Mouse (Mus musculus): ENCODE data around the gene Rab7. TPM values are rescaled to one million over a fixed set of nuclear protein-coding genes. Genes with fewer than 3 reads are reported as not detected.

Rab7 gene
- total and polyA plus RNA-seq, 3 experiments, result 58.6 to 361 (median 68.9) TPM

DNA sequence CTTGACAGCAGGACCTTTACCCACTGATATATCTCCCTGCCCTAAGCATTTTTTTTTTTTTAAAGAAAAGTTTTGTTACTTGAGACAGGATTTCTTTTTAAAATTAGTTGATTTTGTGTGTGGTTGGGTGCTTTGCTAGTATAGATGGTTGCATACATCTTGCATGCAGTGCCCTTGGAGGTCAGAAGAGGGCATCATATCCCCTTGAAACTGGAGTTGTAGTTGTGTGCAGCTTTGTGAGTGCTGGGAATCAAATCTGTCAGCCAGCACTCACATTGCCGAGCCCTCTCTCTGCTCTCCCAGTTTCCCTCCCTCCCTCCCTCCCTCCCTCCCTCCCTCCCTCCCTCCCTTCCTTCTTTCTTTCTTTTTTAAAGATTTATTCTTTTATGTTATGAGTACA is 43.9 kb upstream of the Rab7 start:
- Histone ChIP-seq H3K9ac (ENCODE audit: insufficient read depth, low read depth) (no peak overlapping the region), H3K79me2 (replicated peaks; ENCODE audit: control insufficient read depth, extremely low read depth, insufficient read depth, poor library complexity, severe bottlenecking) (peaks cover 57% of the 10 kb centered on the region), H3K27me3 (replicated peaks) (no peaks in the 10 kb centered on the region), H3K4me2 (ENCODE audit: insufficient read depth, low read depth, poor library complexity, severe bottlenecking) (no peak overlapping the region), H3K4me3 (replicated peaks in 1 of 3; ENCODE audit: low read depth in 2 of 3, low read length in 2 of 3, poor library complexity in 1 of 3) (no peak overlapping the region), H3K27ac (ENCODE audit: insufficient read depth, low read depth) (no peak overlapping the region), H3K9me3 (replicated peaks; ENCODE audit: low read length) (no peaks in the 10 kb centered on the region), H3K36me3 (replicated peaks in 1 of 2; ENCODE audit: control insufficient read depth in 1 of 2, insufficient read depth in 1 of 2, low read length in 1 of 2) (peaks cover 42 to 69% of the 10 kb centered on the region in 2 experiments), H3K4me1 (ENCODE audit: control insufficient read depth in 1 of 2, insufficient read depth in 2 of 2) (peaks cover 7 to 26% of the 10 kb centered on the region in 2 experiments; a peak in 3 of 4 replicates)
- no peak for TF ChIP-seq RAD21 (IDR thresholded peaks at IDR 0.05; ENCODE audit: low read depth, low read length)
- TF ChIP-seq BHLHE40 (IDR thresholded peaks at IDR 0.05; ENCODE audit: low read depth, low read length), result no peak
- no peak for TF ChIP-seq IRF4 (IDR thresholded peaks at IDR 0.05; ENCODE audit: low read depth, low read length)
- TF ChIP-seq MAFK (IDR thresholded peaks at IDR 0.05; ENCODE audit: insufficient replicate concordance, low read length), result no peak
- TF ChIP-seq MAX (IDR thresholded peaks at IDR 0.05; ENCODE audit: low read length), result no peak
- TF ChIP-seq CTCF (conservative IDR thresholded peaks at IDR 0.05 in 1 of 2, IDR thresholded peaks at IDR 0.05 in 1 of 2; ENCODE audit: low read depth in 2 of 2, low read length in 2 of 2), result no peak; a peak in 1 of 4 replicates
- no peak for TF ChIP-seq TBP (conservative IDR thresholded peaks at IDR 0.05; ENCODE audit: low read depth, low read length)
- no peak for TF ChIP-seq RCOR1 (conservative IDR thresholded peaks at IDR 0.05; ENCODE audit: low read depth, low read length)
- no peak for TF ChIP-seq ZMIZ1 (IDR thresholded peaks at IDR 0.05; ENCODE audit: low read depth, low read length)
- TF ChIP-seq GABPA (IDR thresholded peaks at IDR 0.05; ENCODE audit: insufficient replicate concordance, low read depth, low read length), result no peak
- TF ChIP-seq SMC3 (IDR thresholded peaks at IDR 0.05; ENCODE audit: low read depth, low read length), result no peak
- no peak for TF ChIP-seq MAZ (IDR thresholded peaks at IDR 0.05; ENCODE audit: low read depth, low read length)
- no peak for TF ChIP-seq KAT2A (IDR thresholded peaks at IDR 0.05; ENCODE audit: insufficient replicate concordance, low read length)
- TF ChIP-seq ZNF384 (IDR thresholded peaks at IDR 0.05; ENCODE audit: low read depth, low read length), result no peak
- no peak for TF ChIP-seq USF2 (conservative IDR thresholded peaks at IDR 0.05; ENCODE audit: low read depth, low read length)
- TF ChIP-seq JUN (IDR thresholded peaks at IDR 0.05; ENCODE audit: insufficient read depth, low read depth, low read length), result no peak
- no peak for TF ChIP-seq HCFC1 (IDR thresholded peaks at IDR 0.05; ENCODE audit: low read depth, low read length)
- TF ChIP-seq E2F4 (IDR thresholded peaks at IDR 0.05; ENCODE audit: insufficient replicate concordance, low read depth, low read length), result no peak
- no peak for TF ChIP-seq USF1 (IDR thresholded peaks at IDR 0.05; ENCODE audit: low read depth, low read length)
- TF ChIP-seq PAX5 (IDR thresholded peaks at IDR 0.05; ENCODE audit: low read length), result no peak
- dilution Hi-C loops (cut with MboI; ENCODE audit: extremely low pct_ligation_motif_present, extremely low pct_unique_long_range_greater_than_20kb, low sequenced_read_pairs), result no loop called here
- no peak for DNase-seq (ENCODE audit: extremely low read depth)
- in situ Hi-C loops (cut with MboI; ENCODE audit: low pct_ligation_motif_present, low pct_unique_long_range_greater_than_20kb, low sequenced_read_pairs), result loop anchor here (25.0 kb wide), 1 partner anchor 177 kb away; the partner anchor contains the start of gene Hmces
